Mouse (Mus musculus): ENCODE data around the gene March9. TPM values are rescaled to one million over a fixed set of nuclear protein-coding genes. Genes with fewer than 3 reads are reported as not detected.

March9 gene
- polyA plus RNA-seq, 1 experiment from 2014 or later = 0.46 TPM

GRCm38 (mm10) chr10:127081996-127082620 is 22.1 kb upstream of the March9 start:
- H3K9me3 ChIP-seq (ENCODE audit: control insufficient read depth, low read length) = no peaks in the 10 kb centered on the region
- H3K36me3 ChIP-seq (ENCODE audit: control insufficient read depth, insufficient read depth, low read length) = no peaks in the 10 kb centered on the region
- H3K4me2 ChIP-seq (ENCODE audit: low read depth, low read length) = no peak overlapping the region
- WGBS = 28% methylated on average over 8 of the region's 8 CpGs
- H3K4me1 ChIP-seq (replicated peaks; ENCODE audit: control insufficient read depth, insufficient read depth, low read length) = peaks cover 19% of the 10 kb centered on the region
- ATAC-seq (ENCODE audit: low read depth) = no peak
- no peak overlapping the region for H3K4me3 ChIP-seq (ENCODE audit: low read length)
- H3K27ac ChIP-seq (ENCODE audit: low read length) = no peak overlapping the region
- H3K27me3 ChIP-seq (ENCODE audit: control insufficient read depth, insufficient read depth, low read depth, low read length) = peaks cover 65% of the 10 kb centered on the region
- H3K9ac ChIP-seq (ENCODE audit: low read length) = no peak overlapping the region

DNA sequence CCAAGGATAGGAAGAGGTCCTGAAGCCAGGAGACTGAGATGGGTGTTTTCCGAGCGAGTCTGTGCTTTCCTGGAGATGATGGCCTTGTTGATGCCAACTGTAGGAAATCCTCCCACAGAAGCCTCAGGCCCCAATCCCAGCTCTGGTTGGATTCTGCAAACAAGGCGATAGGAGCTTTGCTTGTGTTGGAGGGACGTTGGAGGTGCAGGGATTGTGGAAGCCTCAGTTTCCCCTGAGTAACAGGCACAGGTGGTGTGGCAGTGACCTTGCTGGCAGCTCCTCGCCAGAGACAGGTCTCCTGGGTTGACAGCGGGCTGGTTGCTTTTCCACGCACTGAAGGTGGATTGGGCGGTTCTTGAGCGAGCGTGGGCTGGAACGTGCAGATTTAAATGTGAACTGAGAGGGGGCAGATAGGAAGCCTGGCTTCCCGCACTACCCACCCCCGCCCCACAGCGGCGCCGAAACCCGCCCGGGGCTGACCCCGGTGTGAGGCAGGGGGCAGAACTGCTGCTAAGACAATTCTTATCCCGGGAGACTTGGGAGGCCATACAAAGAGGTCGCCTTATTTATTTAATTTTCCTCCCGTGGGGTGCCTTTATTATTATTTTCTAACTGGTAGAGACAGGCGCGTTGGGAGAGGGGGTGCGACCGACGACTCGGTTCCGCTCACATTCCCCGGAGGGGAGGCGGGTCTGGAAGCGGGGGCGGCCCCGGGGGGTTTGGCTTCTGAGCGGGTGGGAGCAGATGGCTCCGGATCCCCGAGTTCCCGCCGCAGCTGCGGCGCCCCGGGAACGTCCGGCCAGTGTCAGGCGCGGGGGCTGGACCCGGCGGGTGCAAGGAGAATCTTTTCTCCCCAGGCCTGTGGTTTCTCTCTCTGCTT is 21.2 kb upstream of the March9 start:
- Histone ChIP-seq H3K9me3 (ENCODE audit: control insufficient read depth, low read length) (no peaks in the 10 kb centered on the region), H3K9ac (ENCODE audit: low read length) (0 out of 2 replicates have a peak overlapping the region, but pooled peaks have one; percentile 32), H3K36me3 (ENCODE audit: control insufficient read depth, insufficient read depth, low read length) (no peaks in the 10 kb centered on the region), H3K4me2 (ENCODE audit: low read depth, low read length) (peak overlapping the region; percentile 55), H3K4me1 (replicated peaks; ENCODE audit: control insufficient read depth, insufficient read depth, low read length) (peaks cover 19% of the 10 kb centered on the region), H3K27me3 (ENCODE audit: control insufficient read depth, insufficient read depth, low read depth, low read length) (peaks cover 72% of the 10 kb centered on the region), H3K4me3 (ENCODE audit: low read length) (peak overlapping the region; percentile 35), H3K27ac (ENCODE audit: low read length) (no peak overlapping the region)
- ATAC-seq (ENCODE audit: low read depth) = 0 out of 2 replicates have a peak, but pooled peaks have one; percentile 6
- 5% methylated on average over 48 of the region's 48 CpGs for WGBS

DNA sequence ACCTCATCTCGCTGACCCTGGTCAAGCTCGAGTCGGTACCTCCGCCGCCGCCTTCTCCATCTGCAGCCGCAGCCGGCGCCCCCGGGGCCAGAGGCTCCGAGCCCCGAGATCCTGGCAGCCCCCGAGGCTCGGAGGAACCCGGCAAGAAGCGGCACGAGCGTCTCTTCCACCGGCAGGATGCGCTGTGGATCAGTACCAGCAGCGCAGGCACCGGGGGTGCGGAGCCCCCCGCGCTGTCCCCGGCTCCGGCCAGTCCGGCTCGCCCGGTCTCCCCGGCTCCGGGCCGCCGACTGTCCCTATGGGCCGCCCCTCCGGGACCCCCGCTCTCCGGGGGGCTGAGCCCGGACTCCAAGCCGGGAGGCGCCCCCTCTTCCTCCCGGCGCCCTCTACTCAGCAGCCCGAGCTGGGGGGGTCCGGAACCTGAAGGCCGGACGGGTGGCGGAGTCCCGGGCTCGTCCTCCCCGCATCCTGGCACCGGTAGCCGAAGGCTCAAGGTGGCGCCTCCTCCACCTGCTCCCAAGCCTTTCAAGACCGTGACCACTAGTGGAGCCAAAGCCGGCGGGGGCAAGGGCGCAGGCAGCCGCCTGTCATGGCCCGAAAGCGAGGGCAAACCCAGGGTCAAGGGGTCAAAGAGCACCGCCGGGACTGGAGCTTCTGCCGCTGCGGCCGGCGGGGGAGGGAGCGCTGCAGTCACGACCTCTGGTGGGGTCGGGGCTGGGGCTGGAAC is 19.8 kb upstream of the March9 start:
- H3K4me2 ChIP-seq (ENCODE audit: low read depth, low read length) = peak overlapping the region; percentile 81
- H3K27me3 ChIP-seq (ENCODE audit: control insufficient read depth, insufficient read depth, low read depth, low read length) = peaks cover 75% of the 10 kb centered on the region
- no peak overlapping the region for H3K27ac ChIP-seq (ENCODE audit: low read length)
- ATAC-seq (ENCODE audit: low read depth) = no peak
- 5% methylated on average over 64 of the region's 70 CpGs for WGBS
- peak overlapping the region; percentile 47 for H3K4me3 ChIP-seq (ENCODE audit: low read length)
- peak overlapping the region; percentile 41 for H3K9ac ChIP-seq (ENCODE audit: low read length)
- peaks cover 19% of the 10 kb centered on the region for H3K4me1 ChIP-seq (replicated peaks; ENCODE audit: control insufficient read depth, insufficient read depth, low read length)
- H3K9me3 ChIP-seq (ENCODE audit: control insufficient read depth, low read length) = no peaks in the 10 kb centered on the region
- H3K36me3 ChIP-seq (ENCODE audit: control insufficient read depth, insufficient read depth, low read length) = no peaks in the 10 kb centered on the region

DNA sequence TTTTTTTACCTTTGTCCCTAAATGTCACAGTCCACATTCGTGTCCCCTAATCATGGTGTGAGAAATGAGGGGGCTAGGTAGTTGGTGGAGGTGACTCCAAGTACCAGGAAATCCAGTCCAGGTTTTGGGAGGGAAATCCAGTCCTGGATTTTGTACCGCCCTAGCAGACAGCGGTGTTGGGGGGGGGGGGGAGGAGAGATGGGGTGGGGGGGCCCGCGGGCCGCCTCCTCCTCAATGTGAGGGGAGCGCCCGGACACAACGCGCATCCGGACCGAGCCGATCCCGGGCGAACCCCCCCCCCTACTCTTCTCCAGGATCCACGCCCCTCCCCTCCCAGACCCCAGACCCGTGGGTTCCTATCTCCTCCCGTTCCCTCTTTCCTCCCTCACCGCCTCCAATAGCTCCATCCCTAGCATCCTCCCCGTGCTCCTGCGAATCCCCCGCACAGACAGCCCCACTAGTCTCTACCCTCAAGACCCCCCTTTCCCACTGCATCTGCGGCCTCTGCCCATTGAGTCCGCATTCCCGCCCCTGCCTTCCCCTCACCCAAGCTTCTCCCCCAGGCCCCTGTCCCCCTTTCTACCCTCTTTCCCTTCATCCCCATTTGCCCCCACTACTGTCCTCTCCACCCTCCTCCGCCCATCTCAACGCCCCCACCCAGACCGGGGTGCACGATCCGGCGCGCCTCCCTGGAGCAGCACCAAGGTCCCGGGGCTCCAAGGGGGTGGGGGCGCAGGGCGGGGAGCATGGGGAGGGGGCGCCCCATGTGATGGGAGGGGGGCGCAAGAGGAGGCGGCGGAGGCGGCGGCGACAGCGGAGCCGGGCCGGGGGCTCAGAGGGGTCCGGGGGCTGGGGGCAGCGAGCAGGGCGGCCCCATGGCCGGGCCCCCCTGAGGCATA is 18.9 kb upstream of the March9 start:
- Histone ChIP-seq H3K27ac (ENCODE audit: low read length) (no peak overlapping the region), H3K4me1 (replicated peaks; ENCODE audit: control insufficient read depth, insufficient read depth, low read length) (peaks cover 19% of the 10 kb centered on the region), H3K36me3 (ENCODE audit: control insufficient read depth, insufficient read depth, low read length) (no peaks in the 10 kb centered on the region), H3K4me2 (ENCODE audit: low read depth, low read length) (peak overlapping the region; percentile 81), H3K27me3 (ENCODE audit: control insufficient read depth, insufficient read depth, low read depth, low read length) (peaks cover 75% of the 10 kb centered on the region), H3K4me3 (ENCODE audit: low read length) (peak overlapping the region; percentile 47), H3K9ac (ENCODE audit: low read length) (peak overlapping the region; percentile 41), H3K9me3 (ENCODE audit: control insufficient read depth, low read length) (no peaks in the 10 kb centered on the region)
- peak; percentile 40; the same call in 1 of the 2 replicates for ATAC-seq (ENCODE audit: low read depth)
- WGBS = 2% methylated on average over 27 of the region's 49 CpGs

GRCm38 (mm10) chr10:127078001-127078676 is 18.2 kb upstream of the March9 start:
- Histone ChIP-seq H3K27me3 (ENCODE audit: control insufficient read depth, insufficient read depth, low read depth, low read length) (peaks cover 67% of the 10 kb centered on the region), H3K27ac (ENCODE audit: low read length) (no peak overlapping the region), H3K4me2 (ENCODE audit: low read depth, low read length) (peak overlapping the region; percentile 81; the same call in 1 of the 2 replicates), H3K4me1 (replicated peaks; ENCODE audit: control insufficient read depth, insufficient read depth, low read length) (peaks cover 19% of the 10 kb centered on the region), H3K9me3 (ENCODE audit: control insufficient read depth, low read length) (no peaks in the 10 kb centered on the region), H3K4me3 (ENCODE audit: low read length) (peak overlapping the region; percentile 47), H3K36me3 (ENCODE audit: control insufficient read depth, insufficient read depth, low read length) (no peaks in the 10 kb centered on the region), H3K9ac (ENCODE audit: low read length) (no peak overlapping the region)
- no peak for ATAC-seq (ENCODE audit: low read depth)
- 5% methylated on average over 12 of the region's 12 CpGs for WGBS

- H3K27me3 ChIP-seq (ENCODE audit: control insufficient read depth, insufficient read depth, low read depth, low read length) = peaks cover 62% of the 10 kb centered on the region
Measured at GRCm38 (mm10) chr10:127077515-127077914, 17.5 kb upstream of the March9 start.

DNA sequence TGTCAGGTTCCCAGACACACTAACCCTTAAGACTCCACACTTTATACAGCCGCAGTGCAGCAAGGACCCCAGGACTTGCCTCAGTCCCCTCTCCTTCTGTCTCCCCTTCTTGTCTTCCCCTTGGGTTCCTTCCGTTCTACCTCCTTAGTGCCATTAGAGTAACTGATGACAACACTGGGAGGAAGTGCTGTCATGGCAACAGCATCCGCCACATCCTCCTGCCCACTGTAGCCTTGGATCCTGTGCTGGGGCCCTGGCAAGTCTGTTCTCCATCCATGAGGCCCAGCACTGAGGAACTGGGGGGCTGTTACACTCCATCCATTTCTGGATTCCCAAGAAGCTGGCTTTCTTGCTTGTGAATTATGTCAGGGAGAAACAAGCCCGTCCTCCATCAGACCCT is 16.1 kb upstream of the March9 start:
- H3K9ac ChIP-seq (ENCODE audit: low read length) = no peak overlapping the region
- H3K9me3 ChIP-seq (ENCODE audit: control insufficient read depth, low read length) = no peaks in the 10 kb centered on the region
- peaks cover 48% of the 10 kb centered on the region for H3K27me3 ChIP-seq (ENCODE audit: control insufficient read depth, insufficient read depth, low read depth, low read length)
- H3K4me1 ChIP-seq (replicated peaks; ENCODE audit: control insufficient read depth, insufficient read depth, low read length) = peaks cover 16% of the 10 kb centered on the region
- no peak overlapping the region for H3K4me3 ChIP-seq (ENCODE audit: low read length)
- H3K27ac ChIP-seq (ENCODE audit: low read length) = no peak overlapping the region
- no peak for ATAC-seq (ENCODE audit: low read depth)
- WGBS = 26% methylated on average over 4 of the region's 4 CpGs
- no peaks in the 10 kb centered on the region for H3K36me3 ChIP-seq (ENCODE audit: control insufficient read depth, insufficient read depth, low read length)
- no peak overlapping the region for H3K4me2 ChIP-seq (ENCODE audit: low read depth, low read length)

More at GRCm38 (mm10) chr10:127077515-127077914, 17.5 kb upstream of the March9 start:
- H3K36me3 ChIP-seq (ENCODE audit: control insufficient read depth, insufficient read depth, low read length) = no peaks in the 10 kb centered on the region
- H3K4me2 ChIP-seq (ENCODE audit: low read depth, low read length) = no peak overlapping the region
- no peak overlapping the region for H3K27ac ChIP-seq (ENCODE audit: low read length)
- no peak overlapping the region for H3K9ac ChIP-seq (ENCODE audit: low read length)
- no peak overlapping the region for H3K4me3 ChIP-seq (ENCODE audit: low read length)
- WGBS = 13% methylated on average over 10 of the region's 10 CpGs
- peaks cover 19% of the 10 kb centered on the region for H3K4me1 ChIP-seq (replicated peaks; ENCODE audit: control insufficient read depth, insufficient read depth, low read length)
- H3K9me3 ChIP-seq (ENCODE audit: control insufficient read depth, low read length) = no peaks in the 10 kb centered on the region
- ATAC-seq (ENCODE audit: low read depth) = no peak

- Histone ChIP-seq H3K27me3 (ENCODE audit: control insufficient read depth, insufficient read depth, low read depth, low read length) (peaks cover 44% of the 10 kb centered on the region), H3K27ac (ENCODE audit: low read length) (no peak overlapping the region), H3K9ac (ENCODE audit: low read length) (no peak overlapping the region), H3K4me2 (ENCODE audit: low read depth, low read length) (no peak overlapping the region), H3K4me1 (replicated peaks; ENCODE audit: control insufficient read depth, insufficient read depth, low read length) (peaks cover 17% of the 10 kb centered on the region), H3K9me3 (ENCODE audit: control insufficient read depth, low read length) (no peaks in the 10 kb centered on the region), H3K36me3 (ENCODE audit: control insufficient read depth, insufficient read depth, low read length) (no peaks in the 10 kb centered on the region), H3K4me3 (ENCODE audit: low read length) (no peak overlapping the region)
- WGBS = 58% methylated on average over 8 of the region's 8 CpGs
- no peak for ATAC-seq (ENCODE audit: low read depth)
Measured at GRCm38 (mm10) chr10:127075651-127076050, 15.7 kb upstream of the March9 start.

Data from lung, embryonic 16.5 days (tissue).